Comparison of ENCODE assay signal across 20 mouse cellular contexts in genomic region chrX:41254695-41255094, GRCm38 (mm10).
A peak's percentile ranks its signal among the peaks of the same experiment; 100 is the strongest.
DNase-seq lines count a peak whose midpoint lies in the region; ATAC-seq lines count a peak whose summit lies in the region.
"Had no signal": no experiment of that assay in that cellular context is flagged by ENCODE, and none has a peak within 500 bp of the region (broad histone marks: within the 10 kb centered on the region; RNA-seq: fewer than 3 reads in every experiment).

No protein-coding gene starts in this region.

- no peak for ATAC-seq in CD4-positive, CD25-positive, alpha-beta regulatory T cell, adult 4 months
- ATAC-seq: forebrain, embryonic 16.5 days; inflammation-experienced regulatory T-cells, adult 6 months; liver, embryonic 12.5 days had no signal

- DNase-seq in right cerebral cortex, adult 18-20 months: peak; percentile 63
- no peak for DNase-seq in right cerebral cortex, postnatal 4 days
- peak; percentile 13 to 17 for DNase-seq in layer of hippocampus, adult 8-10 months (ENCODE audit: low spot score in 2 of 2)
- peak; percentile 42 to 69 for DNase-seq in left cerebral cortex, adult 9 months (ENCODE audit: low spot score in 2 of 2)
- peak; percentile 39 to 66 for DNase-seq in right cerebral cortex, postnatal 36 days (ENCODE audit: low spot score in 2 of 2)
- no peak for DNase-seq in spleen, adult 18-20 months
- no peak for DNase-seq in cerebellum, postnatal 14 days
- DNase-seq: adrenal gland, postnatal 10 days; cerebellum, adult 8-10 months; gastrocnemius, adult 2 months; heart, postnatal 4 days; kidney, adult 2 months; kidney, postnatal 10 days; lung, adult 18-20 months; lung, postnatal 14 days; thymus, postnatal 25 days had no signal

Comparison
In these comparisons a context has a peak if more than half of its experiments do, and no peak if none do; other contexts are left out.
1. DNase-seq: peak in right cerebral cortex, adult 18-20 months (single experiment), layer of hippocampus, adult 8-10 months (2 of 2), left cerebral cortex, adult 9 months (2 of 2) and right cerebral cortex, postnatal 36 days (2 of 2); none in right cerebral cortex, postnatal 4 days (single experiment), spleen, adult 18-20 months (0 of 2) and cerebellum, postnatal 14 days (0 of 2).